In genomic region chr9:58107494-58107893, GRCm38 (mm10) we compare ENCODE assay signal across 14 mouse cellular contexts. TPM values are rescaled to one million over a fixed set of nuclear protein-coding genes. Genes with fewer than 3 reads are reported as not detected.
DNase-seq lines count a peak whose midpoint lies in the region; ATAC-seq and TF ChIP-seq lines count a peak whose summit lies in the region.
"Had no signal": no experiment of that assay in that cellular context is flagged by ENCODE, and none has a peak within 500 bp of the region (broad histone marks: within the 10 kb centered on the region; RNA-seq: fewer than 3 reads in every experiment).

No protein-coding gene starts in this region.

- intact Hi-C loops in left cerebral cortex, postnatal 4 days (cut with DNase I), result no loop called here

- no peaks in the 10 kb centered on the region for H3K9me3 ChIP-seq in forebrain, embryonic 16.5 days (ENCODE audit: control insufficient read depth, low read length)
- no peaks in the 10 kb centered on the region for H3K9me3 ChIP-seq in midbrain, embryonic 12.5 days
- H3K9me3 ChIP-seq in intestine, postnatal 0 days (ENCODE audit: control insufficient read depth), result no peaks in the 10 kb centered on the region
- H3K9me3 ChIP-seq: limb, embryonic 10.5 days; liver, embryonic 15.5 days had no signal

- ATAC-seq in forebrain, embryonic 16.5 days, result no peak
- ATAC-seq in midbrain, embryonic 12.5 days (ENCODE audit: low FRiP score, low read depth), result no peak
- ATAC-seq in intestine, postnatal 0 days, result no peak

- no peaks in the 10 kb centered on the region for H3K27me3 ChIP-seq in forebrain, embryonic 16.5 days (replicated peaks; ENCODE audit: control insufficient read depth, insufficient read depth, low read length)
- H3K27me3 ChIP-seq in midbrain, embryonic 12.5 days, result peaks cover 53% of the 10 kb centered on the region
- no peaks in the 10 kb centered on the region for H3K27me3 ChIP-seq in intestine, postnatal 0 days (replicated peaks; ENCODE audit: control insufficient read depth, insufficient read depth, low read length)

- H3K4me2 ChIP-seq in forebrain, embryonic 16.5 days (ENCODE audit: low read length), result no peak overlapping the region
- no peak overlapping the region for H3K4me2 ChIP-seq in midbrain, embryonic 12.5 days (replicated peaks)
- H3K4me2 ChIP-seq in intestine, postnatal 0 days (replicated peaks; ENCODE audit: low read depth), result no peak overlapping the region
- H3K4me2 ChIP-seq: liver, embryonic 15.5 days had no signal

- no peak for TF ChIP-seq CTCF in intestine, postnatal 0 days (IDR thresholded peaks at IDR 0.05; ENCODE audit: low read depth)

- no peak overlapping the region for H3K4me3 ChIP-seq in forebrain, embryonic 16.5 days (replicated peaks; ENCODE audit: low read length)
- no peak overlapping the region for H3K4me3 ChIP-seq in midbrain, embryonic 12.5 days
- no peak overlapping the region for H3K4me3 ChIP-seq in intestine, postnatal 0 days (ENCODE audit: low read depth, low read length)
- H3K4me3 ChIP-seq: gastrocnemius, adult 2 months; limb, embryonic 10.5 days; liver, embryonic 15.5 days had no signal

- no peak overlapping the region for H3K9ac ChIP-seq in forebrain, embryonic 16.5 days (replicated peaks; ENCODE audit: low read depth, low read length)
- no peak overlapping the region for H3K9ac ChIP-seq in midbrain, embryonic 12.5 days (replicated peaks)
- no peak overlapping the region for H3K9ac ChIP-seq in intestine, postnatal 0 days (ENCODE audit: low read depth, low read length)
- H3K9ac ChIP-seq: liver, embryonic 15.5 days had no signal

- H3K27ac ChIP-seq in forebrain, embryonic 16.5 days (ENCODE audit: low read length), result peak overlapping the region; percentile 29; the same call in 1 of the 2 replicates
- peak overlapping the region; percentile 73 for H3K27ac ChIP-seq in midbrain, embryonic 12.5 days (replicated peaks)
- H3K27ac ChIP-seq in intestine, postnatal 0 days (ENCODE audit: low read depth, low read length), result no peak overlapping the region
- H3K27ac ChIP-seq: gastrocnemius, adult 2 months; limb, embryonic 10.5 days; liver, embryonic 15.5 days had no signal

- WGBS in forebrain, embryonic 16.5 days, result 51% methylated on average over 5 of the region's 5 CpGs
- 38% methylated on average over 5 of the region's 5 CpGs for WGBS in midbrain, embryonic 12.5 days
- WGBS in intestine, postnatal 0 days, result 62% methylated on average over 5 of the region's 5 CpGs

- H3K4me1 ChIP-seq in forebrain, embryonic 16.5 days (replicated peaks; ENCODE audit: control insufficient read depth, insufficient read depth, low read length), result peaks cover 45% of the 10 kb centered on the region
- H3K4me1 ChIP-seq in midbrain, embryonic 12.5 days, result peaks cover 54% of the 10 kb centered on the region
- no peaks in the 10 kb centered on the region for H3K4me1 ChIP-seq in intestine, postnatal 0 days (replicated peaks; ENCODE audit: control insufficient read depth, insufficient read depth, low read length)
- H3K4me1 ChIP-seq: liver, embryonic 15.5 days had no signal

- H3K36me3 ChIP-seq in forebrain, embryonic 16.5 days (ENCODE audit: control insufficient read depth, insufficient read depth), result no peaks in the 10 kb centered on the region
- H3K36me3 ChIP-seq in midbrain, embryonic 12.5 days, result no peaks in the 10 kb centered on the region
- H3K36me3 ChIP-seq in intestine, postnatal 0 days (ENCODE audit: control insufficient read depth, insufficient read depth), result no peaks in the 10 kb centered on the region
- H3K36me3 ChIP-seq: limb, embryonic 10.5 days; liver, embryonic 15.5 days had no signal

- peak; percentile 22 to 43 for DNase-seq in adrenal gland, adult (ENCODE audit: inconsistent age in 2 of 2, low spot score in 1 of 2)
- no peak for DNase-seq in adrenal gland, adult 2 months
- peak; percentile 73 for DNase-seq in left cerebral cortex, postnatal 4 days
- no peak for DNase-seq in left cerebral cortex, adult 8-10 months (ENCODE audit: low spot score in 2 of 2)
- no peak for DNase-seq in spleen, adult 18-20 months
- DNase-seq: adrenal gland, postnatal 14 days; gastrocnemius, adult 2 months had no signal

RNA-seq across cellular contexts. Expression of gene Ccdc33, which starts 11.1 kb away (rescaled TPM):
- total RNA-seq in adrenal gland, adult 2 months (2021), result under 1 TPM; 0.21 to 0.84 TPM
- polyA plus RNA-seq in adrenal gland, adult 2 months (2012; rRNA removed), result 0.18 and 0.34 TPM in 2 replicates
- under 1 TPM; 0.62 to 0.66 TPM for total RNA-seq in left cerebral cortex, postnatal 4 days (2021)
- 1 to 10 TPM; 1.1 to 2.3 (median 1.6) TPM for total RNA-seq in left cerebral cortex, adult 8-10 months (2022)
- polyA plus RNA-seq in forebrain, embryonic 16.5 days (2015; fragmentation: Nextera tagmentation; extraction: Ambion mirVana), result 0.51 and 0.79 TPM in 2 replicates
- 0.64 and 1.0 TPM in 2 replicates for polyA plus RNA-seq in midbrain, embryonic 12.5 days (2016; fragmentation: Nextera tagmentation; extraction: Ambion mirVana)
- polyA plus RNA-seq in intestine, postnatal 0 days (2015; fragmentation: Nextera tagmentation; extraction: Ambion mirVana), result 0.14 and 0.16 TPM in 2 replicates
- total RNA-seq: adrenal gland, postnatal 14 days; gastrocnemius, adult 2 months had no signal
- polyA plus RNA-seq: heart, embryonic 14.5 days; liver, embryonic 15.5 days; small intestine, adult 2 months had no signal

RNA-seq across cellular contexts. Expression of gene Stra6, which starts 43.9 kb away (rescaled TPM):
- total RNA-seq in adrenal gland, adult 2 months (2021), result 1 to 10 TPM; 1.5 to 1.8 TPM
- polyA plus RNA-seq in adrenal gland, adult 2 months (2012; rRNA removed), result 2.0 and 2.6 TPM in 2 replicates
- 10 to 100 TPM; 10.1 to 12.5 TPM for total RNA-seq in left cerebral cortex, postnatal 4 days (2021)
- total RNA-seq in left cerebral cortex, adult 8-10 months (2022), result 10 to 100 TPM; 11.4 to 13.9 (median 11.7) TPM
- 9.2 and 11.7 TPM in 2 replicates for polyA plus RNA-seq in forebrain, embryonic 16.5 days (2015; fragmentation: Nextera tagmentation; extraction: Ambion mirVana)
- polyA plus RNA-seq in midbrain, embryonic 12.5 days (2016; fragmentation: Nextera tagmentation; extraction: Ambion mirVana), result 8.6 and 9.1 TPM in 2 replicates
- 0.48 and 0.71 TPM in 2 replicates for polyA plus RNA-seq in intestine, postnatal 0 days (2015; fragmentation: Nextera tagmentation; extraction: Ambion mirVana)

Comparison
In these comparisons a context has a peak if more than half of its experiments do, and no peak if none do; other contexts are left out.
1. DNase-seq: peak in adrenal gland, adult (2 of 2) and left cerebral cortex, postnatal 4 days (single experiment); none in adrenal gland, adult 2 months (single experiment), left cerebral cortex, adult 8-10 months (0 of 2) and spleen, adult 18-20 months (0 of 2).